Mouse (Mus musculus) liver, postnatal 0 days (tissue): ENCODE results near the gene Sik2. TPM values are rescaled to one million over a fixed set of nuclear protein-coding genes. Genes with fewer than 3 reads are reported as not detected.
A peak's percentile ranks its signal among the peaks of the same experiment; 100 is the strongest.

Source experiments
- ATAC-seq: fragments of 200-750 bp; cut with Nextera tagmentation; 2 replicates; pipeline ENCODE4 v1.8.0; 2017; ENCODE audit warnings: mild to moderate bottlenecking, moderate library complexity
- DNase-seq: peaks from one replicate; pipeline ENCODE4 v3.0.0-alpha.2; 2016
- H3K27ac ChIP-seq: fragments of 300-500 bp; sonication (generic); 2 replicates; pipeline ENCODE4 v1.5.1; 2014; ENCODE audit warnings: antibody characterized with exemption, moderate library complexity, mild to moderate bottlenecking, low read depth
- H3K27me3 ChIP-seq: fragments of 300-500 bp; sonication (generic); 2 replicates; pipeline ENCODE4 v1.6.1; 2014; ENCODE audit warnings: low read length, control low read depth, mixed read lengths; ENCODE audit not compliant: insufficient read depth
- H3K36me3 ChIP-seq: fragments of 300-500 bp; sonication (generic); replicated peaks from 2 replicates; pipeline ENCODE4 v1.6.1; 2014; ENCODE audit warnings: mild to moderate bottlenecking, control low read depth, low read length, moderate library complexity, mixed read lengths; ENCODE audit not compliant: insufficient read depth
- H3K4me1 ChIP-seq: fragments of 300-500 bp; sonication (generic); 2 replicates; pipeline ENCODE4 v1.6.1; 2014; ENCODE audit warnings: antibody characterized with exemption, mild to moderate bottlenecking, control low read depth; ENCODE audit not compliant: insufficient read depth
- H3K4me2 ChIP-seq: fragments of 300-500 bp; sonication (generic); 2 replicates; pipeline ENCODE4 v1.6.1; 2014; ENCODE audit warnings: low read depth, mild to moderate bottlenecking, low read length, moderate library complexity, mixed read lengths
- H3K4me3 ChIP-seq: fragments of 300-500 bp; sonication (generic); 2 replicates; pipeline ENCODE4 v1.5.1; 2014; ENCODE audit warnings: low read depth, low read length
- H3K9ac ChIP-seq: fragments of 300-500 bp; sonication (generic); replicated peaks from 2 replicates; pipeline ENCODE4 v1.6.1; 2014; ENCODE audit warnings: mild to moderate bottlenecking, moderate library complexity
- H3K9me3 ChIP-seq: fragments of 300-500 bp; sonication (generic); 2 replicates; pipeline ENCODE4 v1.6.1; 2016; ENCODE audit warnings: mild to moderate bottlenecking, control low read depth, low read length, mixed read lengths
- CTCF ChIP-seq: sonication (generic); IDR thresholded peaks from 2 replicates; pipeline ENCODE4 v1.5.1; 2016; ENCODE audit warnings: antibody characterized with exemption, low read depth
- EP300 ChIP-seq: IDR thresholded peaks from 2 replicates; pipeline ENCODE4 v1.6.1; 2016; ENCODE audit warnings: antibody characterized with exemption, low read depth, mild to moderate bottlenecking
- WGBS: fragments of 180-500 bp; shearing (Covaris S2); extraction: QIAGEN DNeasy Blood & Tissue Kit; methylation state at CpG from one replicate; pipeline ENCODE4 v1.1.7; 2014; ENCODE audit not compliant: insufficient replicate concordance; 5-methylcytosine and 5-hydroxymethylcytosine counted together
- polyA plus RNA-seq: library from polyadenylated mRNA; unstranded; fragments of >200 nt; fragmentation: Nextera tagmentation; extraction: Ambion mirVana; gene quantifications from 2 replicates; pipeline ENCODE4 v1.2.1, GENCODE M21; 2015

The Sik2 gene
- polyA plus RNA-seq, 1 experiment from 2014 or later, result 5.3 TPM

- H3K27me3 ChIP-seq, result no peaks in the 10 kb centered on the region
- peaks cover 67% of the 10 kb centered on the region for H3K36me3 ChIP-seq
- no peak overlapping the region for H3K9ac ChIP-seq
- no peak overlapping the region for H3K4me3 ChIP-seq
- no peaks in the 10 kb centered on the region for H3K9me3 ChIP-seq
- peaks cover 5% of the 10 kb centered on the region for H3K4me1 ChIP-seq
- DNase-seq, result no peak
- WGBS, result 91% methylated on average over 18 of the region's 18 CpGs
- TF ChIP-seq CTCF (no peak), EP300 (no peak)
- no peak for ATAC-seq
- no peak overlapping the region for H3K4me2 ChIP-seq
- no peak overlapping the region for H3K27ac ChIP-seq
These were observed 147.6 kb downstream of the Sik2 start for GRCm38 (mm10) chr9:50861119-50861839.

- DNase-seq, result no peak
- Histone ChIP-seq H3K27ac (no peak overlapping the region), H3K4me2 (peak overlapping the region; percentile 45; the same call in 1 of the 2 replicates), H3K27me3 (no peaks in the 10 kb centered on the region), H3K4me1 (peaks cover 21% of the 10 kb centered on the region), H3K36me3 (peaks cover 45% of the 10 kb centered on the region), H3K9me3 (no peaks in the 10 kb centered on the region), H3K4me3 (no peak overlapping the region), H3K9ac (no peak overlapping the region)
- TF ChIP-seq EP300 (no peak), CTCF (no peak)
- WGBS, result 85% methylated on average over 6 of the region's 6 CpGs
- ATAC-seq, result no peak
These were observed 150.2 kb downstream of the Sik2 start for GRCm38 (mm10) chr9:50858681-50859080.

GRCm38 (mm10) chr9:50857082-50857641 lies 151.7 kb downstream of the Sik2 start:
- TF ChIP-seq CTCF (no peak), EP300 (no peak)
- H3K9ac ChIP-seq, result peak overlapping the region; percentile 58
- peak; percentile 52 for ATAC-seq
- no peak for DNase-seq
- no peaks in the 10 kb centered on the region for H3K27me3 ChIP-seq
- no peaks in the 10 kb centered on the region for H3K9me3 ChIP-seq
- H3K4me2 ChIP-seq, result peak overlapping the region; percentile 91
- peak overlapping the region; percentile 4 for H3K27ac ChIP-seq
- peak overlapping the region; percentile 85 for H3K4me3 ChIP-seq
- H3K36me3 ChIP-seq, result peaks cover 31% of the 10 kb centered on the region
- WGBS, result 0% methylated on average over 30 of the region's 46 CpGs
- peaks cover 30% of the 10 kb centered on the region for H3K4me1 ChIP-seq

GRCm38 (mm10) chr9:50856341-50857081 lies 152.4 kb downstream of the Sik2 start:
- Histone ChIP-seq H3K4me2 (peak overlapping the region; percentile 91), H3K27ac (peak overlapping the region; percentile 80), H3K4me1 (peaks cover 30% of the 10 kb centered on the region), H3K9me3 (no peaks in the 10 kb centered on the region), H3K4me3 (peak overlapping the region; percentile 85), H3K27me3 (no peaks in the 10 kb centered on the region), H3K9ac (peak overlapping the region; percentile 58), H3K36me3 (peaks cover 25% of the 10 kb centered on the region)
- TF ChIP-seq CTCF (no peak), EP300 (no peak)
- DNase-seq (peak; percentile 96), ATAC-seq (peak; percentile 85)
- WGBS, result under 1% methylated on average over 40 of the region's 45 CpGs

- Histone ChIP-seq H3K4me2 (peak overlapping the region; percentile 91), H3K27ac (peak overlapping the region; percentile 80), H3K4me1 (peaks cover 35% of the 10 kb centered on the region), H3K4me3 (peak overlapping the region; percentile 85), H3K27me3 (no peaks in the 10 kb centered on the region), H3K36me3 (peaks cover 18% of the 10 kb centered on the region), H3K9ac (peak overlapping the region; percentile 58), H3K9me3 (no peaks in the 10 kb centered on the region)
- 56% methylated on average over 5 of the region's 5 CpGs for WGBS
- TF ChIP-seq EP300, result no peak
- TF ChIP-seq CTCF, result no peak
- DNase-seq, result no peak
- ATAC-seq, result no peak
These were observed 153.1 kb downstream of the Sik2 start for GRCm38 (mm10) chr9:50855780-50856179.

GRCm38 (mm10) chr9:50855133-50855766 lies 153.6 kb downstream of the Sik2 start:
- DNase-seq, result no peak
- TF ChIP-seq CTCF, result no peak
- peak; percentile 64; the same call in 1 of the 2 replicates for TF ChIP-seq EP300
- peak overlapping the region; percentile 80 for H3K27ac ChIP-seq
- WGBS, result 56% methylated on average over 5 of the region's 5 CpGs
- H3K4me3 ChIP-seq, result 0 out of 2 replicates have a peak overlapping the region, but pooled peaks have one; percentile 85
- H3K9ac ChIP-seq, result no peak overlapping the region
- ATAC-seq, result no peak
- H3K4me1 ChIP-seq, result peaks cover 40% of the 10 kb centered on the region
- H3K36me3 ChIP-seq, result peaks cover 13% of the 10 kb centered on the region
- H3K27me3 ChIP-seq, result no peaks in the 10 kb centered on the region
- no peaks in the 10 kb centered on the region for H3K9me3 ChIP-seq
- H3K4me2 ChIP-seq, result peak overlapping the region; percentile 91
